Mouse (Mus musculus): Measurements from ENCODE around the gene Btg3. TPM values are rescaled to one million over a fixed set of nuclear protein-coding genes. Genes with fewer than 3 reads are reported as not detected.

The Btg3 gene
- total RNA-seq, 2 experiments from 2014 or later: 7.1 to 10.2 TPM

DNA sequence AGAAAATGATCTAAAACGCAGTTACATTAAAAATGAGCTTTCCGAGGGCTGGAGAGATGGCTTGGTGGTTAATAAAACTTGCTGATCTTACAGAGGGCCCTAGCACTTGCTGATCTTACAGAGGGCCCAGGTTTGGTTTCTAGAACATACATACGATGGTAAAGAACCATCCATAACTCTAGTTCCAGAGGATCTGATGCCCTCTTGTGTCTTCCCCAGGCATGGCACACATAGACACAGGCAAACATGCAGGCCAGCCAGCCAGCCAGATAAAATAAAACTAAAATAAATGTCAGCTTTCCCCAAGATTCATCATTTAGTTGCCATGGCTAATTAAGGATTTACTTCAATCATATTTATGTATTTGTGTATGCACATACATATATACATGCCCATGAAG lies 19.2 kb downstream of the Btg3 start:
- intact Hi-C loops (cut with DNase I): no loop called here
- DNase-seq (ENCODE audit: low spot score): no peak

DNA sequence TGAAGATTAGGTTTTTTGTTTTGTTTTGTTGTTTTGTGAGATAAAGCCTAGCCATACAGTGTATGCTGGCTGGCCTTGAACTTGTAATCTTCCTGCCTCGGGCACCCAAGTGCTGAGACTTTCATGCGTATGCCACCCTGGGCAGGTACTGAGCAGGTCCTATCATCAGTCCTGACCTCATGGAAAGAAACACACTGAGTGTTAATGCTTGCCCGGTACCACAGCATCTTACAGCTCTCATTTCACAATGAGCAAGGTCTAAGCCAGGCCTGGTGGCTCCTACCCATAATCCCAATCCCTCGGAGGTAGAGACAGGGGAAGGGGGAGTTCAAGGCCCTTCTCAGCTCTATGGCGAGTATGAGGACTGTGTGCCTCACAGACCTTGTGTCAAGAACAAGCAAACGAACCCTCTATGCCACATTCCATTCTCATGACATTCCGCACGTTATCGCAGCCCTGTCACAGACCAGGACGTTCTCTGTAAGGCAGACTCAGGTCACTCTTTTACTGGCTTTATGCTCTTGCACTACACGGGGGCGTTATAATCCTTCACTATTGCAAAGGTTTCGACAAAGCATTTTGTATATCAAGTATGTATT lies 29.6 kb downstream of the Btg3 start:
- DNase-seq (ENCODE audit: low spot score): no peak
- intact Hi-C loops (cut with DNase I): loop anchor here (5.0 kb wide), 1 partner anchor 150 kb away; no protein-coding TSS in a partner anchor

DNA sequence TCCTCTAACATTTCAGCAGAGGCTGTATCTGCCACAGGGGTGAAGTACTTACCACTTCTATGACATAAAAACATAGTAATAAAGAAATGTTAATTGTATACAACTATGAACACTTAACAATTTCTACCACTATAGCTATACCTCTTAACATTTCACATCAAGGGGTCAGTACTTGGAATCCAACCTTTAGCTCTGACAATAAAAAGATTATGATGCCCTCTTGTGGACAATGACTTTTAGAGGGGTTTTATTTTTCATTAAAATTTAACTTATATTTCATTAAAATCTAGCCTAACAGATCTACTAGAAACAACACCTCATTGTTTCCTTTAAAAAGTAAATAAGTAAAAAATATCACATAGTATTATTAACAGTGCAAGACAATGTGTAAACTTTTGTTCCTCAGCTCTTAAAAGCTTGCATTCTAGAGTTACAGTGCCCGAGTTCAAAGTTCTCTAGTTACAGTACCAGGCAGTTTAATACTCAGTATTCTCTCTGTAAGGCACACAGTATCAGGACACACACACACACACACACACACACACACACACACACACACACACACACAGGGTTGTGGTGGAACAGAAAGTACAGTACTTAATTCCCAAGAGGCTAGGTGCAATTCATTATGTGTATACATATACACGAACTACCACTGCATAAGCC lies 30.2 kb downstream of the Btg3 start:
- intact Hi-C loops (cut with DNase I): loop anchor here (5.0 kb wide), 1 partner anchor 149 kb away; no protein-coding TSS in a partner anchor
- DNase-seq (ENCODE audit: low spot score): no peak

DNA sequence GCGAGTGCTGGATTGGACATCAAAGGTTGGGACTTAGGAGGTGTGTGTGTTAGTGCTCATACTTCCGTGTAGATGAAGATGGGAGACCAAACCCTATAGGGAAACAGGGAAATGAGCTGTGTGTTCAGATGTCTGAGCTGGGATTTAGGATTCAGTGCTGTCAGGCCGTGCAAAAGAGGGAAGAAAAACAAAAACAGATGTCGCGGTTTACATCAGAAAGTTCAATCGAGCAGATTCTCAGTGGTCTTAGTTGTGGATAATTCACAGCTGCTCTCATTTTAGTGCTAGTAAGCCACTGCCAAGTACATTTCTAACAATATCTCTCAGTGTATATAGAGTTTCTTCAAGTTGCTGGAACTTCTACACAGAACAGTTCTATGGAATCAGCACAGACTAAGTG lies 33.2 kb downstream of the Btg3 start:
- intact Hi-C loops (cut with DNase I): no loop called here
- DNase-seq (ENCODE audit: low spot score): no peak

DNA sequence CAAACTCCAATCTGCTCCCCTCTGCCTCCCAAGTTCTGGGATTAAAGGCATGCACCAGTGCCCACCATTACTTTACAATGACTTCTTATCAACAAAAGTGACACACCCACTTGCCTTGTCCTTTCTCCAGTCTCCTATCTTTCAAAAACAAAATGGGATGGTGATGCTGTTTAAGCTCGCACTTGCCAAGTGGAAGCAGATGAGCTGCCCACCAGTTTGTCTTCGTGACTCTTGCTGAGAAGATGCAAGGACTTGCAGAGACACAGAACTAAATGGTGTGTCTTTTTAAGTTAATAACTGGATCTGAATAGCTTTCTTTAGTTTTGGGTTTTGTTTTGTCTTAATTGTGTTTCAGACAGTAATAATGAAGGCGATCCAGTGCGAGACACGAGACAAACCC lies 34.2 kb downstream of the Btg3 start:
- DNase-seq (ENCODE audit: low spot score): no peak
- intact Hi-C loops (cut with DNase I): no loop called here

DNA sequence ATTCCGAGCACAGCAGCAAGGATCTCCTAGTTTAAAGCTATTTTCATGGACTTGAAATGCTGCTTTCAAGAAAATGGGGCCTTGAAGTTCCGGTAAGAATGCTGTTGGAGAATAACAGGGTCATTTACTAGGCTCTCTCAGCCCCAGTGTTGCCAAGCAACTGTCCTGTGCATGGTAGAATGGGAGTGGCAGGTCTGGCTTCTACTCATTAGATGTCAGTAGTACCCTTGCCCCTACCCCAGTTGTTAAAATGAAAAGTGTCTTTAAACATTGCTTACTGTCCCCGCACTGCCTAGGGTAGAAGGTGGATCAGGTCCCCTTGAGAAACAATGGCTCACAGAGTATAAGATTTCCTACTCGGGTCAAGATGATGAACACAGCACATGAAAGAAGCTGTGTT lies 35.6 kb downstream of the Btg3 start:
- no peak for DNase-seq (ENCODE audit: low spot score)
- intact Hi-C loops (cut with DNase I): no loop called here

DNA sequence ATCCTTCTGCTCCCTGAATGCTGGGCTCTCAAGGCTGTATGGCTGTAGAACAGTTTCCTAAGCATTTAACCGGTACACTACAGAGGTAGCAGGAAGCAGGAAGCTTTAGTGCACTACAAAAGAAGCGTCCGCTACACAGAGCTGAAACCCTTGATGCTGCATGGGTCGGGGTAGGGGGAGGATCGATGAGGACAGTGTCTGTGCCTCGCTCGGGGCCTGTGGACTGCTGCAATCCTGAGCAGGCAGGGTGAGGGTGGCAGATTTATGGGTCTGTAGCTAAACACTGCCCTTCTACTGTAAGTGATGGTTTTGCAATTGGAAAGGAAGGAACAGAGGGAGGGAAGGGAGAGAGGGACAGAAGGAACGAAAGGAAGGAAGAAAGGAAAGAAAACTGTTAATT lies 39.8 kb downstream of the Btg3 start:
- intact Hi-C loops (cut with DNase I): no loop called here
- no peak for DNase-seq (ENCODE audit: low spot score)

DNA sequence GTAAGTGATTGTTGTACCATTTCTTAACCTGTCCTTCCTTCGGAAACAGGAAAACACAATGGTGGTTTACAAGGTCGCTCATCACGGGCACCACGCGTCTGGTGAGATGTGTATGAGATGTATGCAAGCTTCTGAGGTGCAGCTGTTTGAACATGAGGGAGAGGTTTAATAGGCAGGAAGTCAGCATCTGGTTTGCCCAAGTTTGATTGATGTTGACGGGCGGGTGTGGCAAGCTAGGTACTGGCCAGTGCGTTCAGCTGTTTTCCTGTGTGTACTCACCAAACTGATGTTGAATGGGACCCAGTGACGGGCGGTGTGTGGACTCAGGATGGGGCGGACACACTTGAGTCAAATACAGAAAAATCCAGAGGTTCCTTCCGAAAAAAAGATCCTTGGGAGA lies 49.0 kb downstream of the Btg3 start:
- intact Hi-C loops (cut with DNase I): no loop called here
- no peak for DNase-seq (ENCODE audit: low spot score)

DNA sequence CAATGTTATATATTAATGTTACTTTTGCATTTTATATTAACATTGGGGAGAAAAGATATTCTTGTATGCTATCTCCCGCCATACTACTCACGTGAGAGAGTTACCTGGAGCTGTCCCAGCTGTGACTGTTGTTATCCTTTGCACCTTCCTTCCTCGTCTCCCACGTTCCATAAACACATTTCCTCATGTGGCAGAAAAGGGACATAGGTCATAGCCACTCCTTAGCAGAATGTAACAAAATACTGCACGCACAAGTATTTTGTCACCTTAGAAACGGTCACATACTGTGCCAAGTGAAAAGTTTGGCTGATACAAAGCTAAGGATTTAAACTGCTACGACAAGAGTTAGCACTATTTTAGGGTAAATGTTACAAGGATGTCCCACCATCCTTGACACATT lies 49.4 kb downstream of the Btg3 start:
- no peak for DNase-seq (ENCODE audit: low spot score)
- intact Hi-C loops (cut with DNase I): no loop called here

DNA sequence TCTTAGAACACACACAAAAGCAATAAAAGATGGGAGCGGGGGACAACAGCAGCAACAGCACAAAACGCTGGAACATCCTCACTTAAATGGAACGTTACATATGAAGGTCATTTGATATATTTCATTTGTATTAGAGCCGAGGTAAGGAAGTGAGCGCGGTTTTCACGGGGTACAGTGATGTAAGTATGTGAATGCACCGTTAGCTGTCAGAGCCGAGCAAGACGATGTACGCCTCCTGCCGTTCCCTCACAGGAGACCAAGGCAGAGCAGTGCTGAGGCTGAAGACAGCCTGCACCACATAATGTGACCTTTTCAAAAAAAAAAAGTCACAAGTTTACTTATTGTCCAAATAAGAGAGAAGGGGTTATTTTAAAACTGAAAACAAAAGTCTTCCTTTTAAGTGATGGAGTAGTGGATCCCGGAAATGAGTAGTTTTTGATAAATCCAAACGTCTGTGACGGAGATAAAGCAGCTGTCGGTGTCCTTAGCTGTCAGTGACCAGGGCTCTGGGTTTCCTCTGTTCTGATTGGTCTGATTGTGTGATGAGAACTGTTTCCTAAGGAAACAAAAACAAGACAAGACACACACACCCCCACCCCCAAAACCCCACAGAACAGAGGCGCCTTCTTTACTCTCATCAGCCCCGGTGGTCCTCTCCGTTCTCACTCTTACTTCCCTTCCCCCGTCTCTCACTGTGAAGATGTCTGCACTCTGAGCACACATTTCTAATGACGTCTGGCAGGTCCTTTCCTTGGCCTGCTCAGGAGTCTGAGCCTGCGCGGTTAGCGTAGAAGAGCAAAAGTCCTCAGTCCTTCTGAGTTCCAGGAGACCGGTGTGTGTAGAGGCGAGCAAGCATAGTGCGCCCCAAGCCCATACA lies 50.8 kb downstream of the Btg3 start:
- DNase-seq (ENCODE audit: low spot score): no peak
- intact Hi-C loops (cut with DNase I): no loop called here

DNA sequence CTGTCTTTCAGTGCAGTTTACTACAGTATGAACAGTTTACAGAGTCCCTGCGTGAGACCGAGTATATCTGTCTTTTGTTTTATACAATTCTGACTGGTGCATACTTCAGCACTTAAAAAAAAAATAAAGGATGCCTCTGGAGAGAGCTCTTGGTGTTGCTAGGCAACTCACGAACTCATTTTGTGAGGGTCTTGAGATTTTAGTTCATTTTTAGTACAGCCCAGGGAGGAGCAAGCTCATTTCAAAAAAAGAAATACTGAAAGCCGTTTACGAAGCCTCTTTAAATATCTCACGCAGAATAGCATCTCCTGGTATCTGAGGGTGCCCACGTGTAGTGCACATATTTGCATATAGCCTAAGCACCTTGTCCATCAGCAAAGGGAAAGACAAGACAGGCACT lies 54.9 kb downstream of the Btg3 start:
- no peak for DNase-seq (ENCODE audit: low spot score)
- intact Hi-C loops (cut with DNase I): no loop called here

DNA sequence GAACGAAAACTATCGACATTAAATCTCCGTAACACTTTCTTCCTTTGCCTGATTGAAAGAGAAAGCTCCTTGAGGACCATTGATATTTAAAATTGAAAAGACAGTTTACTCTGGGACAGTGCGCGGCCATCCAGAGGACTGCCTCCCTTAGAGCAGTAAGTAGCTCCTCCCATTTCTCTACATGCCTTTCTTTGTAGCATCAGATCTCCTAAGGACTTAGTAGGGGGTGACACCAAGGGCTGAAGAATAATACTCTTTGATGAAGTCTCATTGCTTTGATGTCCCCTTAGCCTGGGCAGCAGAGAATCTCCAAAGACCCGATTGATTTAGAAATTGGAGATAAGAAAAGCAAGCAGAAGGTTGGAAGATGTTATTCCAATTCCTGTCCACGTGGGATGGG lies 55.4 kb downstream of the Btg3 start:
- intact Hi-C loops (cut with DNase I): no loop called here
- no peak for DNase-seq (ENCODE audit: low spot score)

DNA sequence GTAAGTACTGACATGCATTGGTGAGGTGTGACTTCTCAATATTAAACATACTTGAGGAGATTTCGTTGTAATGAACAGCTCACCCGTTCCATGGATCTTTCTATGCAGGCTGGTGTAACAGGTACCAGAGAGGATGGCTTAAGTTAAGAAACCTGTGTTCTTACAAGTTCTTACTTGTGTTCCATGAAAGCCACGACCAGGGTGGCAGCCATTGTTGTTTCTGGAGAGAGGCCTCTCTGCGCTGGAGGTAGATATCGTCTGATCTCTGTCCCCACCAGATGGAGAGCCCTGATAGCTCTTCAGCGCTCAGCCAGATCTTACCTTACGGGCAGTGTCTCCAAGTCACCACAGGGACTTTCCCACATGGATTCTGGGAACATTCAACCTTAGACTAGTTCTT lies 57.3 kb downstream of the Btg3 start:
- intact Hi-C loops (cut with DNase I): no loop called here
- no peak for DNase-seq (ENCODE audit: low spot score)

DNA sequence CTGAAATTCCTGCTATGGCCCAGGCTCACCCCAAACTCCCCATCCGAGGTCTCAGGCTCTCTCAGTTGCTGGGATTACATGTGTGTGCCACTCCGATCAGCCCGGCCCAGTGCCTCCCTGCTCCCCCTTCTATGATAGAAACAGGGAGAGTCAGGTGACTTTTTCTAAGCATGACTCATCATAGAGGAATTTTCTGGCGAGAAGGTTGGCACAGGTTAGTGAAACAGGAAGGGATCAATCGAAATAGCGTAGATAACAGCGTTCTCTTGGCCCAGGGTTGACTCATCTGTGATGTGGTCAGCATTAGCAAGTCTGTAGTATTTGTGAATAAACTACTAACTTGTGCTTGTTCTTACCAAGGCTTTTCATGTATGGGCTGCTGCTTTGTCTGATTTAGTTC lies 59.0 kb downstream of the Btg3 start:
- no peak for DNase-seq (ENCODE audit: low spot score)
- intact Hi-C loops (cut with DNase I): loop anchor here (2.0 kb wide), 1 partner anchor 119 kb away; no protein-coding TSS in a partner anchor

DNA sequence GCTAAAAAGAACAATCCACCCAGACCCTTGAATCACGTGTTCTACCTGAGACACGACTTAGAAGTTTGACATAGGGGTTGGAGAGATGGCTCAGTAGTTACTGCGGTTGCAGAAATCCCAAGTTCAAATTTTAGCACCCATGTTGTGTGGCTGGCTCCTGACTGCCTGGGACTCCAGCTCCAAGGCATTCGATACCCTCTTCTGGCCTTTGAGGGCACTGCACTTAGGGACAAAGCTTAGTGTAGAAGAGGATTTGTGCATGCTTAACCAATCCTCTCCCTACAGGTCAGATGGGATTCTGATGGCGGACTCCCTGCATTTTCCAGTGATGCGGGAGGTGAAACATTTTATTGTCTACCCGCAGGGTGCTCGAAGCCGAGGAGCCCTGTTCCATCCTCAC lies 60.1 kb downstream of the Btg3 start:
- intact Hi-C loops (cut with DNase I): loop anchor here (2.0 kb wide), 1 partner anchor 118 kb away; no protein-coding TSS in a partner anchor
- DNase-seq (ENCODE audit: low spot score): no peak

DNA sequence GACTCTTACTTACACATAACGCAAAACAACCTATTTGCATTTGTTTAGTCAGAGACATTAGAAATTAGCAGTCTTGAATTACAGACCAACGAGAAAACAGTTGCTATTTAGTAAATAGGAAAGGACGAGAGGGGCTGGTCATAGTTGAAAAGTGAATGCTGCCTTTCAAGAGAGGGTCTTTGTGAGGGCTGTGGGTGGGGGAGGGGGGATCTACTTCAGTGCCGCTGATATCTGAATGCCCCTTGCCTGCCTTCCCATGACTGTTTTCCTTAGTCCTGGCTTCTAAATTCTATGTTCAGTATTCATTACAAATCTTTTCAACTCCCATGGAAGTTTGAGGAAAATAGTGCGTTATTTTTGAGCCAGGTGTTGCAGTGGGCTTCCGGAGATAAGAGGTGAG lies 63.0 kb downstream of the Btg3 start:
- intact Hi-C loops (cut with DNase I): no loop called here
- DNase-seq (ENCODE audit: low spot score): no peak

DNA sequence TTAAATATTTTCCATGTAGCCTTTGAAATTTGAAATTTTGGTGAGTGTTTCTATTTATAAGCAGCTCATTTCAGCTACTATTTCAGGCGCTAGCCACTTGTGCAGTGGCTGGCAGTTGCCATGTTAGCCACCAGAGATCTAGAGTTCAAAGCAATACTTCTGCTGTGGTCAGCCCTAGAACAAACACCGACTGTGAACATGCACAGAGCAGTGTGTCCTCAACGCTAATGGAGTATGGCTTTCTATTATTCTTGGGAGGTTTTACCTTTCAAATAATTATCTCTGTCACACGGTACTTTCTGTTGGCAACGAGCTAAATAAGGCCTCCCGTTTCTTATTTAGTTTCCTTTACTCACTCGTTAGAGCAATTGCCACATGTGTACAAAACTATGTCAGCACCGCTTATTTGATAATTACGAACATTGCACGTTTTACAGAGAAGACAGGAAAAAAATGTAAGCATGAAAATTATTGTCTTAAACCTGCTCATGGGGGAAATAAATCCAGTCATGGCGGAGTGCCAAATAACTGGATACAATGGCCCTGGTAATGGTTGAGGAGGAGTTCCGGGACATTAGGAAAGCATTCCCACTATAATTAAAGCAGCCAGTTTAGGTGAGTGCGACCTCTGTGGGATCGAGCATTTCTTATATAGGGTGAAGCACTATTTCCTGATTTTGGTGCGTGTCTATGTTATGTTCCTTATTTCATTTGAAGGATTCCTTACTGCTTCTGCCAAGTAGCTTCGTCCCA lies 63.7 kb downstream of the Btg3 start:
- intact Hi-C loops (cut with DNase I): no loop called here
- no peak for DNase-seq (ENCODE audit: low spot score)

DNA sequence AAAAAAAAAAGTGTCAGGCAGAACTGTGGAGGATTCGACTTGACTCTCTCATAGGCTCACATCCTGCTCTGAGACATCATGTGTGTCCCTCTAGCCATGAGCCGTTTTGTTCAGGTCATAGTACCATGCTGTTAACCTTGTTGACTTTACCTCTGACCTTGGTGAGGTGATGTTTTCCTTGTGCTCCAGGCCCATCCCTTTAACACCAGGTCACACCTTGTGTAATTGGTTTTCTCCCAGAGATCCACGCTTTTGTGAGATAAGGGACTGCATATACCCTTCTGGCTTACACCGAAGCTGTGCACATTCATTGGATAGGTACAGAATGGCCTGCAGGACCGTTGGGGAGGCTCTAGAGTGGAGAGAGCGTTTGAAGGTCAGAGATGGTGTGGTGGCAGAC lies 67.7 kb downstream of the Btg3 start:
- no peak for DNase-seq (ENCODE audit: low spot score)
- intact Hi-C loops (cut with DNase I): no loop called here

DNA sequence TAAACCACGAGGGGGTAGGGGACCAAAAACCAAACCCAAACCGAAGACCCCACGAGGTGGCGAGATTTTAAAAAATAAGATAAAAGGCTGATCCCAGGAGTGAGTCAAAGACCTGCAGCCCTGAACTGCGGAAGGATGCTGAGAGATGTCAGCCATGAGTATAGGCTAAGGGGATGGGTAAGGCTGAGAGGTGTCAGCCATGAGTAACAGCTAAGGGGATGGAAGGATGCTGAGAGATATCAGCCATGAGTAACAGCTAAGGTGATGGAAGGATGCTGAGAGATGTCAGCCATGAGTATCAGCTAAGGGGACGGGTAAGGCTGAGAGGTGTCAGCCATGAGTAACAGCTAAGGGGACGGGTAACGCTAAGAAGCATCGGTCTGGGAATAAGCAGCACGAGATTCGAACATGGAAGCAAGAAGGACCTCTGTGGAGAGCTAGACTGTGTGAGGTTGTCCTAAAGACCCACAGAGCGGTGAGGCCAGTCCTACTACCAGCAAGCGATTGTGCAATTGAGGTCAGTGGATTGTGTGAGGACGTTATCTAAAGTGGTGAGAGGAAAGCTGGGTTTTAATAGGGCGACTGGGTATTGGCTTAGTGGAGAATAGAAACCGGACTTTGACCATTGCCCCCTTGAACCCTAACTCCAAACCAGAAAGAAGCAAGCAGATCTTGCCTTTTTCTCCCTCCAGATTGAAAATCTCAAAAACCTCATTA lies 69.4 kb downstream of the Btg3 start:
- intact Hi-C loops (cut with DNase I): no loop called here
- DNase-seq (ENCODE audit: low spot score): no peak

DNA sequence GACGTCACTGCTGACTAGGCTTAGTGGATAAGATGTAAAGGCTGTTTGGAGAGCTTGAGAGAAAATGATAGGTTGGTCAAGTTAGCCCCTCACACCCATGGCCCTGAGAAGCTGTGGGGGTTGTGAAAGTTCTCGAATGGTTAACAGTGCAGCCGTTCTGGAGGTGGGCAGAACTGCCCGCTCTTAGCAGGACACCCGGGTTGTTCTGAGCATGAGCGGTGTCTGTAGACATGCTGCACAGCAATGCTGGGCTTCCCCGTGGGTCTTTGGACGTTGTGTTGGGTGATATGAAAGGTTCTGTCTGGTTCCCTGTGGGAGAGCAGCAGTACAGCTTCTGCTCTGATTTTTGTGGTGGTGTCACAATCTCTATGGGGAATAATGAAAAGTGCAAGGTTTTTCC lies 70.4 kb downstream of the Btg3 start:
- DNase-seq (ENCODE audit: low spot score): no peak
- intact Hi-C loops (cut with DNase I): no loop called here

Data from heart, postnatal 25 days (tissue).